Mouse (Mus musculus) layer of hippocampus, postnatal 14 days (tissue): ENCODE results near the gene Fgfr2. TPM values are rescaled to one million over a fixed set of nuclear protein-coding genes. Genes with fewer than 3 reads are reported as not detected.
"Not testable (repeated sequence)": the region's sequence is repeated elsewhere in the genome, so short reads cannot be mapped to it uniquely, and the experiment has no call there.

Experiments
- DNase-seq, 2 experiments: peaks; one replicate each; pipeline ENCODE4 v3.0.0; 2021 to 2022; ENCODE audit warnings: low spot score in 2 of 2, mixed read lengths in 1 of 2
- total RNA-seq, 2 experiments: library from RNA; stranded (reverse); gene quantifications; 2 replicates each; pipeline ENCODE4 v1.2.3; 2021

The Fgfr2 gene
- total RNA-seq, 2 experiments from 2014 or later: 38.3 to 40.2 TPM

GRCm38 (mm10) chr7:130690869-130691268 lies 2432.3 kb downstream of the Fgfr2 start:
- no peak for DNase-seq

DNA sequence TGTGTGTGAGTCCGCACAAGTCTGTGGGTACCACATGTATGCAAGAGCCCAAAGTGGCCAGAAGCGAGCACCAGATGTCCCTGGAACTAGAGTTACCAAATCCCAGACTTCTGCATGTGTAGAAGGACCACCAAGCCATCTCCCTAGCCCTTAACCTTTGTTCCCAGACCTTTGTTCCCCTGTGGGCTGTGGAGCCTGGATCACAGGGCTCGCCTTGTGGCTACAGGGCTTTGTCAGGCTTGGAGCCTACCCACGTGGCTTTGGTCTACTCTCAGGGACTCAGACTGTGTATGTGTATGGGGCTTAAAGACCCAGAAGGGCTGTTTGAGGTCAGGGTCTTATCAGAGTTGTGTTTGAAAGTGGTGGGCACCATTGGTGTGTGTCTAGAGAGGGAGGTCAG lies 2434.5 kb downstream of the Fgfr2 start:
- no peak for DNase-seq

DNA sequence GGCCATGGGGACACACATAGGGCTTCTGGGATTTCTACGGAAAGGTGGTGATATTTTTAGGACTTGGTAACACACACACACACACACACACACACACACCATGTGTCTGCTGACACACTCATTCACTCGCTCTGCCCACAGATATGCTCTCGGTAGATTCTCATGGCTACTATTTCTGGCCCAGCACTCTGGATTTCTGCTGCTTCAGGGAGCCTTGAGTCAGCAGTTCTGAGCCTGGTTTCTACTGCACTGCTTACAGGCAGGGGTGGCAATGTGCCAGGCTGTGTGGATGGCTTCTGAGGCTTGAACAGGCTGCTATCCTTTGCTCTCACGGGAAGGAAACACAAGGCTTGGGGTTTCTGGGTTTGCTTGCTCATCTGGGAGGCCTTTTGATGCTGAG lies 2441.4 kb downstream of the Fgfr2 start:
- peak in 1 of 2 experiments; percentile 35 for DNase-seq

DNA sequence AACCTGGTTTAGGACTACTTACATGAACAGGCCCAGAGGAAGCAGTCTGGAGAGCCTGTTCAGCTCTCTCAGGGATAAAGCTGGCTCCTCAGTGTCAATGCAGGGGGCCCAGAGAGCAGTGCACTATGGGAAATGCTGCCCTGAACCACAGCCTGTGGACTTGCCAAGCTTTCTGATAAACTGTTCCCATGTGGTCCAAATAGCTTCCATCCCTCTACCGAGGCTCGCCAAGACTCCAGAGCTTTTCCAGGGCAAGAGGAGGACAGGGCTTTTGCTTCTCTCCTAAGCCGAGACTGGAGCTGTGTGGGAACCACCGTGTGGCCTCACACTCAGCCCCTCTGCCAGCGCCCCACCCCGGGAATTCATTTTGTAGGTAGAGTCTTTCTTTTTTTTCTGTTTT lies 2444.7 kb downstream of the Fgfr2 start:
- DNase-seq: no peak

GRCm38 (mm10) chr7:130677541-130678274 lies 2445.4 kb downstream of the Fgfr2 start:
- no peak for DNase-seq

GRCm38 (mm10) chr7:130676885-130677540 lies 2446.1 kb downstream of the Fgfr2 start:
- no peak for DNase-seq

DNA sequence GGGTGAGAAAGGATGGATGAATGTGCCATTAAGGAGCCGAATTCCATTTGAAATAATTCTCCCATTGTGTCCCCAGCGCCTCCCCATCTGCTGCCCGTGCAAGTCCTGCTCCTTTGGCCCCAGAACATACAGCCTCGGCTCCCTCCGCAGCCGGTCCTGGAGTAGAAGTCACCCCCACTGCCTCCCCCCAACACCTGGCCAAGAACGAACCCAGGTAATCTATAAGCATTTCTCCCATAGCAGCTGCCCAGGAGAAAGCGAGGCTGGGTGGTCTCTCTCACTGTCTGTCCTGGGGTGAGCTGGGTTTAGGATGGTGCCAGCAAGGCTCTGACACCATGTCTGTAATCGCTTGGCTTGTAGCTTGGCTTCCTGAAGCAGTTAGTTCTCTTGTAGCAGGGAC lies 2448.6 kb downstream of the Fgfr2 start:
- DNase-seq: no peak

DNA sequence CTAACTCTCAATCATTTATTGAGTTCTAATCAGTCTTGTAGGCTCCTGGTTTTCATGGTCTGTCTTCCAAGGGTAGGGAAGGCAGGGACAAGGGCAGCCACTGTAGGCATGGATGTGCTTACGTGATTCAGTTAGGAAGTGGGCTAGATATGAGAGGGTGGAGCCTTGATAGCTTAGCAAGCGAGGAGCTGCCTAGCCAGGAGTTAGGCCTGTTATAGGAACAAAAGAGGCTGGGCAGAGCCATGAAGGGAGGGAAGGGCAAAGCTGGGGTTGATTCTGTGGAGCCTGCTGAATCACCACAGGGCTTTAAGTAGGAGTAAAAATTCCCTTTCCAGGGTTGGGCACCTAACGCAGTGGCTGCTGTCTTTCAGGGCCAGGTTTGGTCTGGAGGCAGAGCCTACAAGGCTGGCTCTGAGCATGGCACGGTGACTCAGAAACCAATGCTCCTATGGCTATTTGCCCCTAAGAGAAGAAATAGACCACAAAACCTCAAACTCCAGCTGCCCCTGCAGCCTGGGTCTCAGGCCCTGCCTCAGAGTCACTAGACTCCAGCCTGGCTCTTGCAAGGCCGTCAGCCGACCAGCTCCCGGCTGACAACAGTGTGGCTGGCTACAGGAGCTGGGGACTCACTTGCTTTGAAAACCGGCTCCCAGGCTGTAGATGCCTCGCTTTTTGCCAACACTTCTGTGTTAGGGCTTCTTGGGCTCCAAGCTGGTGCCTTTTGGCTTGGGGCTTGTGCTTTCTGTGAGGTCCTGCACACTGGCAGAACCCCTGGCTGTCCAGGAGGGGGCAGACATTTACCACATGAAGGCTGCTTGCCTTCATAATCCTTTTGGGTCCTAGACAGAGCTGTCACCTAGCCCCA lies 2449.7 kb downstream of the Fgfr2 start:
- peak; percentile 53 to 67 for DNase-seq

DNA sequence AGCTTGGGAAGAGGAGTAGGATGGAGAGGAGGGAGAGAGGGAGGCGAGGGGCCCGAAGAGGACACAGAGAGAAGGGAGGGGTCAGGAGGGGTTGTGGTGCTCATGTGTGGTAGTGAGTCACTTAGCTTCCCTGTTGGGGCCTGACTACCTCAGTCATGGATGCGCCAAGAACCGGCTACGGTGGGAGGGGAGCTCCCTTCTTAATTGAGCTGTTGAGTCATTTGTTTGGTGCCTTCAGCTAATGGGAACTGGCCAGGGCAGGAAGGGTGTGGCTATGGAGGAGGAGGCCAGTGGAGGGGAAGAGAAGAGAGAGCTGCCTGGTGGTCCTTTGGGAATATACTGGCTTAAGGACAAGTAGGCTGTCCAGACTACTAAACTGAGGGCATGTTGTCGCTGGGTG lies 2451.8 kb downstream of the Fgfr2 start:
- no peak for DNase-seq

GRCm38 (mm10) chr7:130670358-130670757 lies 2452.8 kb downstream of the Fgfr2 start:
- DNase-seq: no peak

- DNase-seq: peak; percentile 39 to 47
These were observed 2453.7 kb downstream of the Fgfr2 start for GRCm38 (mm10) chr7:130669370-130669881.

GRCm38 (mm10) chr7:130668729-130669281 lies 2454.3 kb downstream of the Fgfr2 start:
- peak; percentile 31 to 50 for DNase-seq

DNA sequence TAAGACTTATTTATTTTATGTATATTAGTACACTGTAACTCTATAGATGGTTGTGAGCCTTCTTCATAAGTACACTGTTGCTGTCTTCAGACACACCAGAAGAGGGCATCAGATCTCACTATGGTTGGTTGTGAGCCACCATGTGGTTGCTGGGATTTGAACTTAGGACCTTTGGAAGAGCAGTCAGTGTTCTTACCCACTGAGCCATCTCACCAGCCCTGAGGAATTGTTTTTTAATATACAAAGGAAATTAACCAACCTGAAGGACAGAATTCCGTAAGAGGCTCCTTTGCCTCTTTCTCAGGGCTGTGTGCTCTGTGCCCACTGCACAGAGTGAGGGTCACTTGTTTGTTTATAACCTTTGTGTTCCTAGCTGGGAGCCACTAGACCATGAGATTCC lies 2455.1 kb downstream of the Fgfr2 start:
- not testable (repeated sequence) for DNase-seq

GRCm38 (mm10) chr7:130665358-130665757 lies 2457.8 kb downstream of the Fgfr2 start:
- DNase-seq: no peak

- no peak for DNase-seq
These were observed 2458.5 kb downstream of the Fgfr2 start for GRCm38 (mm10) chr7:130664629-130665028.

DNA sequence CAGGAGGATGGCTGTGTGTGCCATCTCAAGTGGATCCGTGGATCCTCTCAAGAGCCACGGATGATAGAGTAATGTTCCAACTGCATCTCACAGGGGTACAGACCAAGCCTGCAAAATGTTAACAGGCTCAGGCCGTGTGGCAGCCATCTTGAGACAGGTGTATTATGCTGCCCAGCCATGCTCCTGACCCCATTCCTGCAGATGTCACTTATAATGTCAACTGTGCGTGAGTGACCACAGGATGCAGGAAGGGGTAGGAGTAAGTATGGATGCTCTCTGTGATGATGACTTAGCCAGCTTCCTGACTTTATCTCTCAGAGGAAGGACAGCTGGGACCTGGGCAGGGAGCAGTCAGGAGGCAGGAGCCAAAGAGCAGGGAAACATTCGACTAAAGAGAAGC lies 2459.1 kb downstream of the Fgfr2 start:
- no peak for DNase-seq

GRCm38 (mm10) chr7:130662869-130663268 lies 2460.3 kb downstream of the Fgfr2 start:
- DNase-seq: no peak

DNA sequence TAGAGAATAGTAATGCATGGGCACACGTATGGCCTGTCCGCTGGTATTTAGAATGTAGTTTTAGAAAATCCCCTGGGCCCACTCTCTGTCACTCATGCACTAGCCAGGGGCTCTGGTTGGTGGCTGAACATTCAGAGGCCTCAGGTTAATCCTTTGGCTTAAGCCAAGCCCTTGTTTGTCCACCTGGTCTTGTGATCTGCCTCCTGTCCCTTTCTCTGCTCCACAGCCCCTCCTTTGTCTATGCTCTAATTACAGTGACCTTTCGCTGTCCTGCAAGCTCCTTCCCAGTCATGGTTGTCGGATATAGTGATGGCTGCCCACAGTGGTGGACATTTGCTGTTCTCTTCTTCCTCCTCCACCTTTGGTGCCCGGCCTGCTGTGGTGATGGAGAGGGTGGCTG lies 2460.9 kb downstream of the Fgfr2 start:
- no peak for DNase-seq

DNA sequence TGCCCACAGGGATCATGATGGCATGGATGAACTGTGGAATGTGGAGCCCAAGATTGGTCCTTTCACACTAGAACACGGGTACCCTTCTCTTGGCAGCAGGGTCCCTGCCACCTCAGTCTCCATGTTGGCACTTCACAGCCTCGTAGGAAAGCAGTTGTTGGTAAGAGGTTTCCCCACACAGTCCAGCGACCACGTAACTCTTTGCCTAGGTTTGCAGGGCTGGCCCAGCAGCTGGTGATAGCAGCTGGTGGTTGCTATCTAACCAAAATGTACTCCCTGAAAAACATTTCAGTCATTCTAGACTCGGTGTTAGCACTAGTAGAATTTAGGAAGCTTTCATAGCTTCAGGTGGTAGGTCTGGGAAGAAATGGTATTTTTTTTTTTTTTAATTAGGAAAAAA lies 2464.0 kb downstream of the Fgfr2 start:
- no peak for DNase-seq

DNA sequence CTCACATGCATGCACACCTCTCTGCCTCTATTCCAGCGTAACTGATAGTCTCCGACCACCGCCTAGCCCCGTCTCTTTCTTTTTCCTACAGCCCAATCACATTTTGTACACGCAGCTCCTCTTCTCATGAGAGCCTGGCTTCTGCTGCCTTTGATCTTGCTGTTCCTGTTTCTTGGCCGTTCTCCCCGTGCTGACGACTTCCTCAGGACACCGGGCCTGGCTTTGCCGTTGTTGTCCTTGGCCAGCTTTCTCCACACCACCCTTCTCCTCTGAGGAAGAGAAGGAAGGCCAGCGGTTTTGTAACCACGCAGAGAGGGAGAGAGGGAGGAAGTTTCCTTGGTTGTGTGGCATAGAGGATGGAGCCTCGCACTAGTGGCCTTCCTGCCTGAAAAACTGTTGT lies 2465.4 kb downstream of the Fgfr2 start:
- no peak for DNase-seq

DNA sequence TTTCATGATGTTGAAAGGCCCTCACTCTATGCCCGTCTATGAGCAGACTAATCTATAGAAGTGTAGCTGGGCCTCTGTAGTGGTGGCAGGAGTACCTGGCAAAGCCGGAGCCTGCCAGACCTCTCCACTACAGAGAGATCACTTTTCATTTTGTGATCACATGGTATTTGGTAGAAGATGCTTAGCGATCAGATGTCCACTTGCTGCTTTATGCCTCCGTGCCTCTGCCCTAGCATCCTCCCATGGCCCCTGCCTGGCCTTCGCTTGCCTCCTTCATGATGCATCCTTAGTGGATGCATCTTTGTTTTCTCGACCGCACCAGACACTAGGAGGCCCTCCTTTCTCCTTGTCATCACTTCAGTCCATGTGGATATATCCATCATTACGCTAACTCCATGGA lies 2466.2 kb downstream of the Fgfr2 start:
- DNase-seq: no peak
